Mouse (Mus musculus) midbrain, embryonic 11.5 days (tissue): Measurements from ENCODE around the gene Man2a2. TPM values are rescaled to one million over a fixed set of nuclear protein-coding genes. Genes with fewer than 3 reads are reported as not detected.

Experiments
- ATAC-seq: fragments of 200-750 bp; cut with Nextera tagmentation; 2 replicates; pipeline ENCODE4 v1.8.0; 2017; ENCODE audit warnings: moderate TSS enrichment, moderate library complexity; ENCODE audit not compliant: low FRiP score
- DNase-seq: peaks from one replicate; pipeline ENCODE4 v3.0.0; 2015; ENCODE audit warnings: low spot score; ENCODE audit errors: missing footprints
- H3K27ac ChIP-seq: fragments of 300-500 bp; sonication (generic); 2 replicates; pipeline ENCODE4 v1.5.1; 2014; ENCODE audit warnings: low read depth, low read length
- H3K27me3 ChIP-seq: fragments of 300-500 bp; sonication (generic); 2 replicates; pipeline ENCODE4 v1.6.1; 2014; ENCODE audit warnings: mild to moderate bottlenecking, low read length, moderate library complexity, mixed read lengths; ENCODE audit not compliant: control insufficient read depth, insufficient read depth
- H3K36me3 ChIP-seq: fragments of 300-500 bp; sonication (generic); 2 replicates; pipeline ENCODE4 v1.6.1; 2014; ENCODE audit warnings: mild to moderate bottlenecking, low read length, moderate library complexity, mixed read lengths; ENCODE audit not compliant: control insufficient read depth, insufficient read depth
- H3K4me1 ChIP-seq: fragments of 300-500 bp; sonication (generic); 2 replicates; pipeline ENCODE4 v1.6.1; 2014; ENCODE audit warnings: low read length; ENCODE audit not compliant: control insufficient read depth, insufficient read depth
- H3K4me2 ChIP-seq: fragments of 300-500 bp; sonication (generic); 2 replicates; pipeline ENCODE4 v1.6.1; 2014; ENCODE audit warnings: mild to moderate bottlenecking, moderate library complexity
- H3K4me3 ChIP-seq: fragments of 300-500 bp; sonication (generic); 2 replicates; pipeline ENCODE4 v1.5.1; 2014; ENCODE audit warnings: low read depth, low read length
- H3K9ac ChIP-seq: fragments of 300-500 bp; sonication (generic); 2 replicates; pipeline ENCODE4 v1.6.1; 2014; ENCODE audit warnings: low read length
- H3K9me3 ChIP-seq: fragments of 300-500 bp; sonication (generic); 2 replicates; pipeline ENCODE4 v1.6.1; 2016; ENCODE audit warnings: low read length; ENCODE audit not compliant: control insufficient read depth
- WGBS: fragments of 180-500 bp; shearing (Covaris S2); extraction: QIAGEN DNeasy Blood & Tissue Kit; methylation state at CpG from one replicate; pipeline ENCODE4 v1.1.7; 2014; 5-methylcytosine and 5-hydroxymethylcytosine counted together
- polyA plus RNA-seq: library from polyadenylated mRNA; unstranded; fragments of >200 nt; fragmentation: Nextera tagmentation; extraction: Ambion mirVana; gene quantifications from 2 replicates; pipeline ENCODE4 v1.2.1, GENCODE M21; 2014

The Man2a2 gene
- polyA plus RNA-seq, 1 experiment from 2014 or later, result 6.9 TPM

DNA sequence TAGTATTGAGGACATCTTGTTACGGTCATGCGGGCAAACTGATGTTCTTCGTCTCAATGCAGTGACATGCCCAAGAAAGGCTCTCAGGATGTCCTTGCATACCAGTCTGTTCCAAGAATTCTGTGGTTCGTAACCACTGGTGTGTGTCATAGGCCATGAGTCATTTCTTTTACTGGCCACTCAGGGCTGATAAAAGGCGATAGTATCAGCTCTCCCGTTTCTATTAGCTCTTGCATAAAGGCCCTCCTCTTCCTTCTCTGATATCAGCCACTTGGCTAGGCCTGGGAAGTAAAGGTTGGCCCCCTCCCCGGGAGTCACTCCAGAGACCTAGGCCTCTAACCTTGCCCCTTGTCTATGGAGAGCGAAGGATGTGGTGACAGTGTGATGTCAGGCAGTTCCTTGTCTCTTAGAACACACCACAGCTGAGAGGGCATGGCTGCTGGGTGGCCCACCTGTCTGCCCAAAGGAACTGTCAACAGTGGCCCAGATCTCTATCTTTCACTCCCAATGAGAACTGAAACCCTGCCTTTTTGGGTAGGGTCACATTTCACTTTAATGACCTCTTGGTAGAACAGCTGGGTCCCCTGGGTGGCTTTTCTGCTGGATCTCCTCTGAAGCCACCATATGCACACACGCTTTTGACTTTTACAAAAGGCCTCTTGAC lies 4.3 kb upstream of the Man2a2 start:
- Histone ChIP-seq H3K27me3 (no peaks in the 10 kb centered on the region), H3K4me3 (no peak overlapping the region), H3K36me3 (no peaks in the 10 kb centered on the region), H3K4me2 (no peak overlapping the region), H3K9me3 (no peaks in the 10 kb centered on the region), H3K9ac (no peak overlapping the region), H3K27ac (no peak overlapping the region), H3K4me1 (no peaks in the 10 kb centered on the region)
- DNase-seq (no peak), ATAC-seq (no peak)
- 88% methylated on average over 9 of the region's 9 CpGs for WGBS

DNA sequence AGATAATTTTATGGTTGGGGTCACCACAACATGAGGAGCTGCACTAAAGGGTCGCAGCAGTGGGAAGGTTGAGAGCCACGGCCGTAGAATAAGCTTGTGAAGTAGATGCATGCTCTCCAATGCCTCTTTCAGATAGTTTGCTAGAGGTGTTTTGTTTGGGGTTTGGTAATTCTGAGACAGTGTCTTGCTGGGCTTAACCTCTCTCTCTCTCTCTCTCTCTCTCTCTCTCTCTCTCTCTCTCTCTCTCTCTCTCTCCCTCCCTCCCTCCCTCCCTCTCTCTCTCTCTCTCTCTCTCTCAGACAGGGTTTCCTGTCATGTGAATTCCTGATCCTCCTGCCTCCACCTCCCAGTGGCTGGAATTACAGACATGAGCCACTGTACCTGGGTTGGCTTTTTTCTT lies 3.6 kb upstream of the Man2a2 start:
- no peaks in the 10 kb centered on the region for H3K9me3 ChIP-seq
- no peak overlapping the region for H3K27ac ChIP-seq
- H3K4me2 ChIP-seq, result no peak overlapping the region
- no peak overlapping the region for H3K4me3 ChIP-seq
- H3K36me3 ChIP-seq, result no peaks in the 10 kb centered on the region
- WGBS, result 84% methylated on average over 3 of the region's 3 CpGs
- no peak for DNase-seq
- H3K27me3 ChIP-seq, result no peaks in the 10 kb centered on the region
- peaks cover 7% of the 10 kb centered on the region for H3K4me1 ChIP-seq
- no peak for ATAC-seq
- H3K9ac ChIP-seq, result no peak overlapping the region

DNA sequence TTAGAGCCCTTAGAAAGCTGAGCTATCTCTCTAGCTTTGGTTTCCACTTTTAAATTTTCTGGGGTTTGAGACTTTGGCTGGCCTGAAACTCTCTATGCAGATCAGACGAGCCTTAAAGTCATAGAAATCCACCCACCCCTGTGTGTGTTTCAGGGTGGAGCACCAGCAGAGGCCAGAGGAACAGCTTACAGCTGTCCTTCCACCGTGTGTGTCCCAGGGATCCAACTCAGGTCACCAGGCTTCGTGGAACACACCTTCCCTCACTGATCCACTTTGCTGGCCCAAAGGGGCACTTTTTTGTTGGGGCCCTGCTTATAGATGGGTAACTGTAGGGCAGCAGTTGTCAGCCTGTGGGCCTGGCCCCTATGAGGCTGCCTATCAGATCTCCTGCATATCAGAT lies 3.1 kb upstream of the Man2a2 start:
- Histone ChIP-seq H3K36me3 (no peaks in the 10 kb centered on the region), H3K4me3 (no peak overlapping the region), H3K9me3 (no peaks in the 10 kb centered on the region), H3K4me1 (peaks cover 11% of the 10 kb centered on the region), H3K4me2 (no peak overlapping the region), H3K27ac (no peak overlapping the region), H3K27me3 (no peaks in the 10 kb centered on the region), H3K9ac (no peak overlapping the region)
- no peak for ATAC-seq
- WGBS, result 62% methylated on average over 3 of the region's 3 CpGs
- DNase-seq, result no peak

DNA sequence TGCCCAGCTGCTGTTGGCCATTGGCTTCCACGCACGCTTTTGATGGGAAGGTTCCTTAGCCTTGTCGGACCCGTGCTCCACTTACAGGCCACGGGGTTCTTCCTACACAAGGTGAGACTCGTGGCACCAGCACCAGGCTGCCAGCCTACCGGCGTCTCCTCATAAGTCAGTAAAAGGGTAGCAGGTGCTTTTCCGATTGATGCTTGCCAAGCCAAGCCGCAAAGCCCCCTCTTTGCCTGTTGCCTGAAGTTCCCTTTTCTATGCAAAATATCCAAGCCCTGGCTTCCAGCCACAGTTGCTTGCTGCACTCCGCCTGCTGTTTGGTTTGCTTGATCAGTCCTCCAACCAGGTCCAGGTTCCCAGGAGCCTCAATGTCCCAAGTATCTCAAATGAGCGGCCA lies 2.7 kb upstream of the Man2a2 start:
- no peak overlapping the region for H3K9ac ChIP-seq
- ATAC-seq (no peak), DNase-seq (no peak)
- no peak overlapping the region for H3K4me3 ChIP-seq
- no peak overlapping the region for H3K27ac ChIP-seq
- no peaks in the 10 kb centered on the region for H3K9me3 ChIP-seq
- no peaks in the 10 kb centered on the region for H3K36me3 ChIP-seq
- WGBS, result 80% methylated on average over 12 of the region's 12 CpGs
- peaks cover 11% of the 10 kb centered on the region for H3K4me1 ChIP-seq
- no peak overlapping the region for H3K4me2 ChIP-seq
- H3K27me3 ChIP-seq, result no peaks in the 10 kb centered on the region

DNA sequence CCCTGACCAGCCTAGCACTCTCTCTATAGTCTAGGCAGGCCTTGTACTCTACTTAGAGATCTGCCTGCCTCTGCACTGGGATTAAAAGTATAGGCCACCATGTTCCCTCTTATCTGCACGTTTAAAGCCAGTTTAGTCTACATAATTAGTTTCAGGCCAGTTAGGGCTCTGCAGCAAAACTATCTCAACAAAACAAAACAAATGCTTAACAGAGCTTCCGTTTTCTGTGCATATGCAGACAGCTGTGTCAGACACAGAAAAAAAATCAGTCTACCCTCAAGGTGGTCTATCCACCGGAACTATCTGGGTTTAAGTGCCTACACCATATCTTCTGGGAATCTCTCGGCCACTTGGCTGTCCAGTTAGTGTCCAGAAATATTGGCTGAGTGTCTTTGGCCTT lies 2.2 kb upstream of the Man2a2 start:
- no peak overlapping the region for H3K4me3 ChIP-seq
- H3K27me3 ChIP-seq, result no peaks in the 10 kb centered on the region
- ATAC-seq (no peak), DNase-seq (no peak)
- H3K4me1 ChIP-seq, result peaks cover 11% of the 10 kb centered on the region
- H3K9ac ChIP-seq, result no peak overlapping the region
- 77% methylated on average over 4 of the region's 4 CpGs for WGBS
- H3K36me3 ChIP-seq, result peaks cover 1% of the 10 kb centered on the region; the same call in 1 of the 2 replicates
- no peak overlapping the region for H3K4me2 ChIP-seq
- H3K27ac ChIP-seq, result no peak overlapping the region
- no peaks in the 10 kb centered on the region for H3K9me3 ChIP-seq

DNA sequence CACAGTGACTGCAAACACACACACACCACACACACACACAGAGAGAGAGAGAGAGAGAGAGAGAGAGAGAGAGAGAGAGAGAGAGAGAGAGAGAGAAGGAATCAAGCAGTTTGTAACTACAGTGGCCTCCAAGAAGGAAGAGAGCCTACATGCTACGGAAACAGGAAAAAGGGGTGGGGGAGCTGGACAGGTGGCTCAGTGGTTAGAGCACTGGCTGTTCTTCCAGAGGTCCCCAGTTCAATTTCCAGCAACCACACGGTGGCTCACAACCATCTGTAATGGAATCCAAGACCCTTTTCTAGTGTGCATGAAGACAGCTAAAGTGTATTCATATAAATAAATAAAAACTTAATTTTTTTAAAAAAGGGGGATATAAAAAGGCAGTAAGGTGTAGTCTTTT lies 1.5 kb upstream of the Man2a2 start:
- H3K4me2 ChIP-seq, result no peak overlapping the region
- 57% methylated on average over 2 of the region's 2 CpGs for WGBS

DNA sequence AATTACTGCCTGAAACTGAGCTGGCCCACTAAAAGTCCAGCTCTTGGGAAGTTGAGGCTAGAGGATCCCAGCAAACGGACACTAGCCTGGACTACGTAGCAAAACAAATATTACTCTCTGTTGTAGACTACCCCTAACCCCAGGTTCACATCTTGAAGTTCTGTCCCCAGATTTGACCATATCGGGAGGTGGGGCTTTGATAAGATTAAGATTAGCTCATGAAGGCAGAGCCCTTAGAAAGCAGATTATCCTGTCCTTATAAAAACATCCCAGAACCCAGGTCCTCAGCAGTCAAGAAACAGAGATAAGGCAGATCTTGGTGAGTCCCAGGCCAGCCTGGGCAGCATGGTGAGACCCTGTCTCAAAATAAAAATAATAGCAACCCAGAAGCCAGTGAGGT lies 991 bp upstream of the Man2a2 start:
- H3K36me3 ChIP-seq, result peaks cover 5% of the 10 kb centered on the region; the same call in 1 of the 2 replicates
- H3K4me3 ChIP-seq, result no peak overlapping the region
- no peaks in the 10 kb centered on the region for H3K9me3 ChIP-seq
- WGBS, result 86% methylated on average over 3 of the region's 3 CpGs
- H3K4me1 ChIP-seq, result peaks cover 11% of the 10 kb centered on the region
- H3K9ac ChIP-seq, result no peak overlapping the region
- H3K4me2 ChIP-seq, result no peak overlapping the region
- no peak for ATAC-seq
- H3K27me3 ChIP-seq, result no peaks in the 10 kb centered on the region
- H3K27ac ChIP-seq, result no peak overlapping the region
- DNase-seq, result no peak

More for the DNA sequence above, 1.5 kb upstream of the Man2a2 start:
- peaks cover 3% of the 10 kb centered on the region; the same call in 1 of the 2 replicates for H3K36me3 ChIP-seq
- no peak overlapping the region for H3K27ac ChIP-seq
- ATAC-seq (no peak), DNase-seq (no peak)
- H3K27me3 ChIP-seq, result no peaks in the 10 kb centered on the region
- peaks cover 11% of the 10 kb centered on the region for H3K4me1 ChIP-seq
- no peak overlapping the region for H3K4me3 ChIP-seq
- no peak overlapping the region for H3K9ac ChIP-seq
- H3K9me3 ChIP-seq, result no peaks in the 10 kb centered on the region

DNA sequence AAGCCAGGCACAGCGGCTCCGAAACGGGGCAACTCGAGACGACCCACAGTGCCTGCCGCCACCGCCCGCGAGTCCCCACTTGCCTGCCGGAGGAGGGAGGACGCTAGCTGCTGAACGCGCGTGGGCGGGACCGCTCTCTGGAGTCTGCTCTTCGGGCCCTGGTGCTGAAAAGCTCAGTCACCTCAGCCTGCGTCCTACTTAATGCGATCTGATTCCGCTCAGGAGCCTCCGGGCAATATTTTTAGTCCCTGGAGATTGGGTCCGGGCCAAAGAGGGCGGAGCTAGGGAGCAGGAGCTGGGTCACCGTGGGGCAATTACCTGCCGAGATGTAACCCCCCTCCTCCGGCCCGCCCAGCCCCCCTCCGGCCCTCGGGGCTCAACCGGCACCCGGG lies 530 bp downstream of the Man2a2 start:
- peak overlapping the region; percentile 84 for H3K9ac ChIP-seq
- H3K9me3 ChIP-seq, result no peaks in the 10 kb centered on the region
- under 1% methylated on average over 31 of the region's 31 CpGs for WGBS
- ATAC-seq (peak; percentile 52), DNase-seq (peak; percentile 96)
- peak overlapping the region; percentile 86 for H3K4me3 ChIP-seq
- peak overlapping the region; percentile 58 for H3K4me2 ChIP-seq
- no peaks in the 10 kb centered on the region for H3K27me3 ChIP-seq
- H3K27ac ChIP-seq, result peak overlapping the region; percentile 30; the same call in 1 of the 2 replicates
- H3K4me1 ChIP-seq, result peaks cover 11% of the 10 kb centered on the region
- H3K36me3 ChIP-seq, result peaks cover 5% of the 10 kb centered on the region; the same call in 1 of the 2 replicates

DNA sequence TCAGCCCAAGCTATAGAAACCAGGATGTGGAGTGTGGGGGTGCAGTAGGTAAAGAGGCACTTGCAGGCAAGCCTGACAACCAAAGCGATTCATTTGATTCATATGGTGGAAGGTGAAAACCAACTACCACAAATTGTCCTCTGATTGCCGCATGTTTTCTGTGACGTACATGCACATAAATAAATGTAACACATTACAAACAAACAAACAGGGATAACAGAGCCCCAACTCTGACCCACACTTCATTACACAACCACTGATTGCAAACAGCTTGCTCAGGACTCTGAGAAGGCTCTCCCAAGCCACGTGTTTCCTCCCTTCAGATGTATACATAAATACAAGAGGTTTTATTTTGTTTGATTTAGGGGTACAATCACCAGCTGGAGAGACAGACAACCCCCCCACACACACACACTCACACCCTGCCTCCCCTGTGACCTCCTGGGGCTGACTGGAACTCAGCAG lies 1.2 kb downstream of the Man2a2 start:
- Histone ChIP-seq H3K4me3 (peak overlapping the region; percentile 86), H3K9ac (peak overlapping the region; percentile 84), H3K36me3 (peaks cover 5% of the 10 kb centered on the region; the same call in 1 of the 2 replicates), H3K9me3 (no peaks in the 10 kb centered on the region), H3K27ac (no peak overlapping the region), H3K4me2 (peak overlapping the region; percentile 58), H3K27me3 (no peaks in the 10 kb centered on the region), H3K4me1 (peaks cover 11% of the 10 kb centered on the region)
- DNase-seq, result no peak
- 64% methylated on average over 4 of the region's 4 CpGs for WGBS
- no peak for ATAC-seq
